Comparison of ENCODE assay signal across 18 mouse cellular contexts in the genomic region with DNA sequence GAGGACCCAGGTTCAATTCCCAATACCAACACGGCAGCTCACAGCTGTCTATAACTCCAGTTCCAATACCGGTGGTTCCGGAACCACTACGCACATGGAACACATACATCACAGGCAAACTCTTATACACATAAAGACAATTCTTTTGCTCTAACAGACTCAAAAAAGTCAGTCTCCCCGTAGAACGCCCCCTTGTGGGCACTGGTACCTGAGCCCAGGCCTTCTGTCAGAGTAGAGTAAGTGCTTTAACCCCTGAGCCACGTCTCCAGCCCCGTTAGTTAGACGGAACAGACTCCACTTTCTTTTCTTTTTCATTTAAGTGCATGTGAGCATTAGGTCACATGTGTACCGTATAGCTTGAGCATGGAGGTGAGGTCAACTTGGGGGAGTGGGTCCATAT. TPM values are rescaled to one million over a fixed set of nuclear protein-coding genes. Genes with fewer than 3 reads are reported as not detected.
A peak's percentile ranks its signal among the peaks of the same experiment; 100 is the strongest.
DNase-seq lines count a peak whose midpoint lies in the region; ATAC-seq and TF ChIP-seq lines count a peak whose summit lies in the region.
"Had no signal": no experiment of that assay in that cellular context is flagged by ENCODE, and none has a peak within 500 bp of the region (broad histone marks: within the 10 kb centered on the region; RNA-seq: fewer than 3 reads in every experiment).

No protein-coding gene starts in this region.

- peak; percentile 35; the same call in 1 of the 2 replicates for TF ChIP-seq CTCF in liver, embryonic 14.5 days (IDR thresholded peaks at IDR 0.05; ENCODE audit: low read depth)
- no peak for TF ChIP-seq CTCF in thymus, adult 2 months (IDR thresholded peaks at IDR 0.05; ENCODE audit: borderline replicate concordance, control insufficient read depth, extremely low read depth, insufficient read depth, low read length, poor library complexity)

- no peaks in the 10 kb centered on the region for H3K27me3 ChIP-seq in liver, embryonic 14.5 days (ENCODE audit: control insufficient read depth, insufficient read depth, low read length)
- no peaks in the 10 kb centered on the region for H3K27me3 ChIP-seq in thymus, adult 2 months (ENCODE audit: control insufficient read depth, insufficient read depth, low read length)
- H3K27me3 ChIP-seq: heart, embryonic 12.5 days; liver, embryonic 12.5 days had no signal

- no peak overlapping the region for H3K9ac ChIP-seq in liver, embryonic 14.5 days (replicated peaks)
- H3K9ac ChIP-seq: heart, embryonic 12.5 days; liver, embryonic 12.5 days had no signal

- no peak overlapping the region for H3K4me2 ChIP-seq in liver, embryonic 14.5 days (ENCODE audit: low read depth)
- H3K4me2 ChIP-seq: heart, embryonic 12.5 days; liver, embryonic 12.5 days had no signal

- 78% methylated on average over 10 of the region's 10 CpGs for WGBS in liver, embryonic 14.5 days (ENCODE audit: insufficient replicate concordance)
- WGBS in thymus, adult 2 months, result 96% methylated on average over 10 of the region's 10 CpGs

- peak; percentile 25 for DNase-seq in adrenal gland, postnatal 14 days
- DNase-seq in adrenal gland, adult 2 months, result no peak
- no peak for DNase-seq in liver, embryonic 14.5 days (ENCODE audit: low read depth in 3 of 3, low spot score in 3 of 3)
- DNase-seq in liver, result no peak
- DNase-seq in thymus, postnatal 4 days, result peak; percentile 51
- DNase-seq in thymus, adult 2 months, result no peak
- peak; percentile 54 for DNase-seq in testis, postnatal 10 days (ENCODE audit: low spot score)
- no peak for DNase-seq in adrenal gland, postnatal 25 days
- DNase-seq: cerebellum, adult 11 months; gastrocnemius, postnatal 14 days; heart, postnatal 36 days; kidney, postnatal 14 days; layer of hippocampus, adult 9-11 months; lung, postnatal 10 days; right cerebral cortex, postnatal 25 days had no signal

- peaks cover 6% of the 10 kb centered on the region for H3K36me3 ChIP-seq in liver, embryonic 14.5 days (replicated peaks; ENCODE audit: control insufficient read depth, insufficient read depth, low read depth)
- peaks cover 62% of the 10 kb centered on the region for H3K36me3 ChIP-seq in thymus, adult 2 months (ENCODE audit: control insufficient read depth, insufficient read depth, low read length)

- no peaks in the 10 kb centered on the region for H3K9me3 ChIP-seq in liver, embryonic 14.5 days (ENCODE audit: control insufficient read depth, low read length)
- H3K9me3 ChIP-seq: heart, embryonic 12.5 days; liver, embryonic 12.5 days; midbrain, embryonic 10.5 days had no signal

- no peak overlapping the region for H3K4me3 ChIP-seq in liver, embryonic 14.5 days (ENCODE audit: insufficient read depth in 1 of 2, low read depth in 2 of 2, low read length in 2 of 2)
- H3K4me3 ChIP-seq in thymus, adult 2 months (ENCODE audit: control insufficient read depth, insufficient read depth, low read length), result no peak overlapping the region
- H3K4me3 ChIP-seq: heart, embryonic 12.5 days; liver, embryonic 12.5 days; midbrain, embryonic 10.5 days had no signal

- TF ChIP-seq POLR2A in thymus, adult 2 months (IDR thresholded peaks at IDR 0.05; ENCODE audit: control insufficient read depth, extremely low read depth, insufficient read depth, low read length, poor library complexity), result no peak

- H3K27ac ChIP-seq in liver, embryonic 14.5 days, result no peak overlapping the region
- H3K27ac ChIP-seq in thymus, adult 2 months (ENCODE audit: control insufficient read depth, insufficient read depth, low read length), result no peak overlapping the region
- H3K27ac ChIP-seq: liver, embryonic 12.5 days; midbrain, embryonic 10.5 days had no signal

- ATAC-seq in liver, embryonic 14.5 days (ENCODE audit: insufficient read depth), result no peak
- ATAC-seq: liver, embryonic 12.5 days had no signal

- no peak for TF ChIP-seq EP300 in liver, embryonic 14.5 days (IDR thresholded peaks at IDR 0.05; ENCODE audit: low read depth)

- H3K4me1 ChIP-seq in liver, embryonic 14.5 days (replicated peaks; ENCODE audit: control insufficient read depth in 2 of 2, insufficient read depth in 2 of 2, low read length in 1 of 2), result no peaks in the 10 kb centered on the region
- no peaks in the 10 kb centered on the region for H3K4me1 ChIP-seq in thymus, adult 2 months (replicated peaks; ENCODE audit: control insufficient read depth, insufficient read depth, low read length)
- H3K4me1 ChIP-seq: liver, embryonic 12.5 days; midbrain, embryonic 10.5 days had no signal

RNA-seq across cellular contexts. Expression of a gene that starts 11.8 kb away (rescaled TPM):
- total RNA-seq in adrenal gland, postnatal 14 days (2021), result 65.9 and 72.1 TPM in 2 replicates
- 10 to 100 TPM; 54.7 to 61.5 TPM for total RNA-seq in adrenal gland, adult 2 months (2021)
- 37.4 and 38.2 TPM in 2 replicates for polyA plus RNA-seq in adrenal gland, adult 2 months (2012; rRNA removed)
- polyA plus RNA-seq in liver, embryonic 14.5 days (2012; rRNA removed), result 15.9 and 16.0 TPM in 2 replicates
- 40.6 and 41.7 TPM in 2 replicates for polyA plus RNA-seq in liver, embryonic 14.5 days (2014; fragmentation: Nextera tagmentation; extraction: Ambion mirVana)
- 80.3 and 86.7 TPM in 2 replicates for polyA plus RNA-seq in thymus, adult 2 months (2012; rRNA removed)
- 49.6 TPM in 2 replicates for total RNA-seq in adrenal gland, postnatal 25 days (2021)

RNA-seq across cellular contexts. Expression of a gene that starts 49.9 kb away (rescaled TPM):
- 40.4 and 43.9 TPM in 2 replicates for total RNA-seq in adrenal gland, postnatal 14 days (2021)
- 10 to 100 TPM; 43.9 to 48.0 TPM for total RNA-seq in adrenal gland, adult 2 months (2021)
- polyA plus RNA-seq in adrenal gland, adult 2 months (2012; rRNA removed), result 9.4 and 17.2 TPM in 2 replicates
- 4.4 and 7.2 TPM in 2 replicates for polyA plus RNA-seq in liver, embryonic 14.5 days (2012; rRNA removed)
- polyA plus RNA-seq in liver, embryonic 14.5 days (2014; fragmentation: Nextera tagmentation; extraction: Ambion mirVana), result 15.3 and 17.3 TPM in 2 replicates
- 13.6 and 14.6 TPM in 2 replicates for polyA plus RNA-seq in thymus, adult 2 months (2012; rRNA removed)
- 48.6 and 50.0 TPM in 2 replicates for total RNA-seq in adrenal gland, postnatal 25 days (2021)

Comparison
In these comparisons a context has a peak if more than half of its experiments do, and no peak if none do; other contexts are left out.
1. DNase-seq: peak in adrenal gland, postnatal 14 days (single experiment), thymus, postnatal 4 days (single experiment) and testis, postnatal 10 days (single experiment); none in adrenal gland, adult 2 months (single experiment), liver, embryonic 14.5 days (0 of 3), liver (single experiment), thymus, adult 2 months (single experiment) and adrenal gland, postnatal 25 days (single experiment).